Mouse (Mus musculus) T-helper 17 cell (primary cell): ENCODE measurements around the gene Tmem30a.

Source experiments
- in situ Hi-C, 2 experiments: fragments of 300-600 bp; cut with MboI, MseI; formaldehyde crosslinking; loops; 1 replicate in 1 of 2; 2 replicates in 1 of 2; pipeline ENCODE4 v1.15.1; 2025; ENCODE audit warnings: high pct_unique_total_duplicates in 2 of 2

The Tmem30a gene

DNA sequence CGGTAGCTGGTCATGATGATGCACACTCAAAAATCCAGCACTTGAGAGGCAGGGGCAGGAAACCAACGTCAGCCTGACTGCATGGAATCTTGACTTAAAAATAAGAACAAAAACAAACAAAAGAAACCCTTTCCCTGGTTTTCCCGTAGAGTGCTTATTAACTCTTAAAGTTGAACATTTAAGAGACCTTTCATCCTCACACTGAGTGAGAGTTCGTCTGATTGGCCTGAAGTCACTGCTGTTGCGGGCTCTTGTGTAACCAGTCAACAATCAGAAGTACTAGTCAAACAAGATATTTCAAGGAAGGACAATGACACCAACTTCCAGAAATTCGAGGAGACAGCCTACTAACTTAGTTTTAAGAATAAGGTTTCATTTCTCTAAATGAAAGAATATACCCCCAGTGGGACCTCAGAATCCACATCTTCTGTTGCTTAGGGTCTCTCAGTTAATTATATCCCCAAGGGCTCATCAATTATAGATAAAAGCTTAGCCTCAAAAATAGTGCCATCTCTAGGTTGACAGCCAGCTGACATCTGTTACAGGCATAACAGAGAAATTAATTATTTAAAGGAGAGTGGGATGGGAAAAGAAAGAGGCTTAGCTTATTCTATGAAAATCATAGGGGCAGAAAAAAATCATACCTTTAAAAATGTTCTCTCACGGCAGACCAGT is 3.3 kb upstream of the Tmem30a start:
- in situ Hi-C loops: no loop called here

DNA sequence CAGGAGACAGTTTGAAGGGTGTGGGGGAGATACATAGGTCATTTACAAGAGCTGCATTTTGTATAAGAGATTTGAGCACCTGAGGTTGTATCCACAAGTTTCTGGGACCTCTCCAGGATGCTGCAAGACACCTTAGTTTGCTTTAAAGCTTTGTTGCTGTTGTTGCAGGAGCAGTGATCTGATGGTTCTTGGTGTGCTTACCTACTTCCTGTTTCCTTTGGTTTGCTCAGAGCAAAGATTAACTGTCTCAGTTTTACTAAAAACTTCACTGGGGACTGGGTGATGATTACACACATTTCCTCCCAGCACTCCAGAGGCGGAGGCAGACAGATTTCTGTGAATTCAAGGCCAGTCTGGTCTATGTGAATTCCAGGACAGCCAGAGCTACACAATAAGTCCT is 1.8 kb upstream of the Tmem30a start:
- in situ Hi-C loops: no loop called here

DNA sequence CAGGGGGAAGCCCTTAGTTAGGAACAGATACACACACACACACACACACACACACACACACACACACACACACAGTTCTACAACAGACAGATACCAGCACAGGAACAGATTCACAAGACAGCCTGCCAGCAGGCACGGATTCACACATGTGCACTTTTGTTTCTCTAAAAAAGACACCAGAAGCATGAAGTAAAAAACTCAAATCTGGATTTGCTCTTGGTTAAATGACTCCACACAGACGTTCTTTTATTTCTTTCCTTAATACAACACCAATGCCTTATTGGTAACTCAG is 7.6 kb downstream of the Tmem30a start:
- in situ Hi-C loops: no loop called here

GRCm38 (mm10) chr9:79784934-79785793 is 8.1 kb downstream of the Tmem30a start:
- in situ Hi-C loops: no loop called here

GRCm38 (mm10) chr9:79784439-79784838 is 8.9 kb downstream of the Tmem30a start:
- in situ Hi-C loops: no loop called here

DNA sequence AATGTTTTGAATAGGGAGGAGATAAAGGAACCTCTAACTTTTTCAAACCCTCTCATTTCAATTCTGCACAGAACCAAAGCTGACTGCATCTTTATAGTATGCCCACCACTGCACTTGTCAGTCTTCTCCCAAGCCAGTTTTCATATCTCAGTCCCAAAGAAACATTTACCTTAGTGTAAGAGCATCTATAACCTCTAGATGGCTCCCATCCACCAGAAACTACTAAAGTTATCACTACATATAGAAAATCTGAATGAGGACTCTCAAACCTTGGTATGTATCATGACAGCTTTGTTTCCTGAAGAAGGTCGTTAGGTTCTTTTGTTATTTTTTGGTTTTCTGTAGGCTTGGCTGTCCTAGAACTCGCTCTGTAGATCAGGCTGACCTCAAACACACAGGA is 14.0 kb downstream of the Tmem30a start:
- in situ Hi-C loops: loop anchor here in 1 of 2 experiments (10.0 kb wide), 1 partner anchor 225 kb away; no protein-coding TSS in a partner anchor

DNA sequence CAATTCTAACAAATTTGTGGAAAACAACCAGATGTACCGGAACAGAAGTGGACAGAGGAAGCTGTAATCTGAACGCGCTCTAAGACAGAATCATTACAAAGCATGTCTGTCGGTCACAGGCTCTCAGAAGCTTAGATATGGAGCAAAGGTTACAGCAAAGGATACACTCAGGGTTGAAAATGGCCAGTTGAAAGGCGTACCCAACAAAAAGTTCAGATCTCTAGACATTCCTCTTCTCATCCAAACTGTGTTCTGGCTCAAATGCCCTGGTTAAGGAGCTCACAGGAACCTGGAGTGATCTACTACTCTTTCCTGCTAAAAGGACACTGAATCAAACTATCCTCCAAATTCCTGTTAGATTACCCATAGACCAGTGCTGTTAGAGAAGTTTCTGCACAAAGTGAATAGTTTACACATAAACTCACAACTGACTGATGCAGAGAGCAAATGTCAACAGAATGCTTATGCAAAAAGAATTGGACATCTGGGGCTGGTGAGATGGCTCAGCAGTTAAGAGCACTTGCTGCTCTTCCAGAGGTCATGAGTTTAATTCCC is 26.2 kb downstream of the Tmem30a start:
- in situ Hi-C loops: no loop called here

GRCm38 (mm10) chr9:79765329-79765728 is 28.0 kb downstream of the Tmem30a start:
- in situ Hi-C loops: no loop called here

- in situ Hi-C loops: no loop called here
Observed at GRCm38 (mm10) chr9:79762519-79762918, 30.8 kb downstream of the Tmem30a start.

- in situ Hi-C loops: no loop called here
Observed at GRCm38 (mm10) chr9:79760076-79760475, 33.2 kb downstream of the Tmem30a start.

- in situ Hi-C loops: loop anchor here in 1 of 2 experiments (10.0 kb wide), 1 partner anchor 245 kb away; no protein-coding TSS in a partner anchor
Observed at GRCm38 (mm10) chr9:79759385-79760005, 33.8 kb downstream of the Tmem30a start, which contains the start of gene Cox7a2. Cox7a2 (minus strand) TSS chr9:79759878.

- in situ Hi-C loops: loop anchor here in 1 of 2 experiments (10.0 kb wide), 1 partner anchor 249 kb away; no protein-coding TSS in a partner anchor
Observed at GRCm38 (mm10) chr9:79755311-79755710, 38.0 kb downstream of the Tmem30a start.

GRCm38 (mm10) chr9:79751846-79752245 is 41.5 kb downstream of the Tmem30a start:
- in situ Hi-C loops: loop anchor here in 1 of 2 experiments (10.0 kb wide), 1 partner anchor 253 kb away; no protein-coding TSS in a partner anchor

DNA sequence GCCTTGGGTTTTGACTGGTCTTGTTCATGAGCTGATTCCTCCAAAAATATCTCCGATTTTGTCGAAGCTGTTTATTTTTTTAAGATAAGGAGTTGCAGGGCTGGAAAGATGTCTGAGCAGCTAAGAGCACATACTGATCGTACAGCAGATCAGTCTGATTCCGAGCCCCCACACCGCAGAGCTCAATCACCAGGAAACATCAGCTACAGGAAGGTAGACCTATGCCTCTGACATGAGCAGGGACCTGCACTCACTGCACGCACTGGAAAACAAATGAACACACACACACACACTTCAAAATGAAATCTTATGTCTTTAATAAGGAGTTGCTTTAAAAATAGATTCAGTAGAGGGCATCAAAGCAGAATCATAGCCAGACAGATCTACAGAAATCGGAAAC is 42.6 kb downstream of the Tmem30a start:
- in situ Hi-C loops: loop anchor here in 1 of 2 experiments (10.0 kb wide), 1 partner anchor 254 kb away; no protein-coding TSS in a partner anchor

DNA sequence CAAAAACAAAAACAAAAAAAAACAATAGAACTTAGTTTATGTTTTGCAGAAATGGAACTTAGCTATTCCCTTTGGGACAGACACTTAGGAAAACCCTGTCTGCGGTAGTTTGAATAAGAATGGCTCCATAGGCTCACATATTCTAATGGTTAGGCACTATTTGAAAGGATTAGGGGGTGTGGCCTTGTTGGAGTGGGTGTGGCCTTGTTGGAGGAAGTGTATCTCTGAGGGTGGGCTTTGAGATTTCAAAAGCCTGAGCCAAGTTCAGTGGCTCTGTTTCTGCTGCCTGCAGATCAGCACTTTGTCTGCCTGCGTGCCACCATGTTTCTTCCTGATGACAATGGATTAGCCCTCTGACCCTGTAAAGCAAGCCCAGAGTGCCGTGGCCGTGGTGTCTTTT is 48.3 kb downstream of the Tmem30a start:
- in situ Hi-C loops: no loop called here

DNA sequence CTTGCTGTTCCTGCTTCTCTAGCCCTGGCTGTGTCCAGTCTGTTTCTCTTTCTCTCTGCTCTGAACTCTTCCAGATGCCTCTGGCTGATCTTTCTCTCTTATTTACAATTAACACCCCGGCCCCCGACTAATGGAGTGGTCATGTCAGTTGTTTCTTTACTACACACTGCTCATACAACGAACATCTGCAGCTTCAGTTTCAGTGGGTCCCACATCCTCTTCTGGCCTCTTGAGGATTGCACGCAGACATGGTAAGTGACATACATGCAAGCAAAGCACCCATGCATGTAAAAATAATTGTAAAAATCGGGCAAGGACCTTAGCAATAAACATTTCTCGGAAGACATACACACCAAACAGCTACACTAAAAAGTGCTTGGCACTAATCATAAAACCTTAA is 57.7 kb downstream of the Tmem30a start:
- in situ Hi-C loops: no loop called here

- in situ Hi-C loops: no loop called here
Observed at GRCm38 (mm10) chr9:79730301-79730700, 63.0 kb downstream of the Tmem30a start.

GRCm38 (mm10) chr9:79723090-79723489 is 70.2 kb downstream of the Tmem30a start:
- in situ Hi-C loops: loop anchor here (5.0 kb wide), 3 partner anchors 671 to 956 kb away; no protein-coding TSS in a partner anchor

DNA sequence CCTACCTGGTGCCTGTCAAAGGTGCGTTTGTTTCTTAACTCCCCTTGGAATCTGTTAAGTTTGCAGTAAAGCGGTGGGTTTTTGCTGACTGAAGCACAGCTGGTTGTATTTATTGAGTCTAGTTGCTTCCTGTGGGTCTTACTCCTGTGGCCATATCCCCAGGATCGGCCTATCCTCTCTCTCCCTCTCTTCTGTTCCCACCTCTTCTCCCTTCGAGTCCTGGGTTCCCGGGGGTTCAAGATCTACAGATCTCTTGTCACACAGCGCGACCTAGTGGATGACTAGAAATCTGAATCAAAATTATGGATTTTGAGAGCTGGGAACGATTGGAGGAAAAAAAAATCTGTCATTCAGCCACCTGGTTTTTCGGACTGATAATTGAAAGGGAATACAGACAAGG is 72.3 kb downstream of the Tmem30a start:
- in situ Hi-C loops: loop anchor here (5.0 kb wide), 3 partner anchors 669 to 954 kb away; no protein-coding TSS in a partner anchor

DNA sequence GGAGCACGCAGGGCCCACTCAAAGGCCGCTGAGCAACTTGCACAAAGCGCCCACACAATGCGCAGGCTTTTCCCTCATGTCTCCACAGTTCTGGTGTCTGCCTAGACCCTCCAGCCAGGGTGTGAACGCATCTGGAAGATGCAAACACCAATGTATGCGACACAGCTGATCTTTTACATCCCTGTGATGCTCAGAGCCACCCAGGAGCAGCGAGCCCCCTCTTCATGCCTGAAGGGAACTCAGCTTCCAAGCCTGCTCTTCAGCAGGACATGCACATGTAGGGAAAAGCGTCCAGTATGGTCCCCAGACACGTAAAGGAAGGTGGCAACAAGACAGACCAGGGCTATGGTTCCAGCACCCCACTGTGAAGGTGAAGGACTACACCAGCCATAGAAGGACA is 73.2 kb downstream of the Tmem30a start:
- in situ Hi-C loops: loop anchor here (5.0 kb wide), 3 partner anchors 668 to 953 kb away; no protein-coding TSS in a partner anchor

DNA sequence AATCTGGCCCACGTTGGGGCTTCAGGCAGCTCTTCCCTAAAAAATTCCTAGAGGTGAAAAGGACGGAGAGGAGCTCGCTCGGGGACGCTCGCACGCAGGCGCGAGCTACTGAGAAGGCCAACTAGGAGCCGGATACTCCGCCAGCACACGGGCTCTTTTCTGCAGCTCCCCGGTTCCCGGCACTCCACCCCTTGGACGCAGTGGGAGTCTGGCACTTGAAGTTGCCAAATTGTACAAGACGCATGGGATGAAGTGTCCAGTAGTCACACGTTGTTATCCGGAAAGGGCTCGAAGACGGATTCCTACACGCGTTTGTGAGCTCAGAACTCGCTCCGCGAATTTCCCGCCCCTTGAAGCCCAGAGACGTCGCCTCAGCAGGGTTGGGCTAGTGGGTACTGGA is 73.9 kb downstream of the Tmem30a start:
- in situ Hi-C loops: no loop called here
